Mouse (Mus musculus): ENCODE measurements around the gene Ctrc.

DNA sequence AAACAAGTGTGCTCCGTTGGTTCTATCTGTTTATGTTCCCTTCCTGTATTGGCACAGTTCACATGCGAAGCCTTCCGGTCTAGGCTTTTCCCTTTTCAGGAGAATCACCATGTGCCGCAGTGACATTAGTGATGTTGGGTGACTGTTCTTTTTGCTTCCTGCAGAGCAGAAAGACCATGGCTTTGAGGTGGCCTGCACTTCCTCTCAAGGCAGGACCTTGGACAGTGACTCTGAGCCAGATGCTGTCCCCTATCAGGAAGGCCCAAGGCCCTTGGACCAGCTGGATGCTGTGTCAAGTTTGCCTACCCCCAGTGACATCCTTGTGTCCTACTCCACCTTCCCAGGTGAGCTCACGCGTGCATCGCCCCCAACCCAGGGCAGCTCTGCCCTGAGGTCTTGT is 34.8 kb downstream of the Ctrc start:
- TF ChIP-seq CTCF (IDR thresholded peaks at IDR 0.05; ENCODE audit: insufficient read depth, low read depth, low read length) (no peak), POLR2A (IDR thresholded peaks at IDR 0.05; ENCODE audit: insufficient read depth, low read depth, low read length) (no peak)

All from olfactory bulb, adult 2 months (tissue).